Mouse (Mus musculus): ENCODE measurements around the gene Zfp963.

- no peak for TF ChIP-seq CTCF (conservative IDR thresholded peaks at IDR 0.05 in 1 of 2, IDR thresholded peaks at IDR 0.05 in 1 of 2; ENCODE audit: low read depth in 2 of 2, low read length in 2 of 2)
- no peak for TF ChIP-seq POLR2A (IDR thresholded peaks at IDR 0.05; ENCODE audit: low read depth, low read length)
- TF ChIP-seq NELFE (IDR thresholded peaks at IDR 0.05; ENCODE audit: low read depth, low read length) = no peak
- TF ChIP-seq SIN3A (IDR thresholded peaks at IDR 0.05; ENCODE audit: low read length) = peak; percentile 56; the same call in 1 of the 2 replicates
- no peak for TF ChIP-seq RCOR1 (conservative IDR thresholded peaks at IDR 0.05; ENCODE audit: low read depth, low read length)
- TF ChIP-seq UBTF (IDR thresholded peaks at IDR 0.05; ENCODE audit: low read depth, low read length) = no peak
- TF ChIP-seq POLR2AphosphoS2 (IDR thresholded peaks at IDR 0.05; ENCODE audit: low read depth, low read length) = no peak
- no peak for TF ChIP-seq E2F4 (IDR thresholded peaks at IDR 0.05; ENCODE audit: insufficient replicate concordance, low read depth, low read length)
- no peak for TF ChIP-seq TCF12 (IDR thresholded peaks at IDR 0.05; ENCODE audit: low read depth, low read length)
- TF ChIP-seq USF1 (IDR thresholded peaks at IDR 0.05; ENCODE audit: low read depth, low read length) = no peak
- TF ChIP-seq ZC3H11A (IDR thresholded peaks at IDR 0.05; ENCODE audit: low read depth, low read length) = no peak
- TF ChIP-seq HCFC1 (IDR thresholded peaks at IDR 0.05; ENCODE audit: low read depth, low read length) = no peak
Measured at GRCm38 (mm10) chr8:69791415-69792068, 41.8 kb upstream of the Zfp963 start.
